Mouse (Mus musculus) forebrain, embryonic 14.5 days (tissue): ENCODE measurements around the gene Rubcnl. TPM values are rescaled to one million over a fixed set of nuclear protein-coding genes. Genes with fewer than 3 reads are reported as not detected.

Experiments used
- ATAC-seq: fragments of 200-750 bp; cut with Nextera tagmentation; 2 replicates; pipeline ENCODE4 v1.8.0; 2017; ENCODE audit warnings: mild to moderate bottlenecking, moderate library complexity
- DNase-seq: peaks from one replicate; pipeline ENCODE4 v3.0.0-alpha.2; 2015; ENCODE audit warnings: low spot score
- H3K27ac ChIP-seq: fragments of 300-500 bp; sonication (generic); 2 replicates; pipeline ENCODE4 v1.5.1; 2014; ENCODE audit warnings: low read depth, mild to moderate bottlenecking, control low read depth, low read length, moderate library complexity
- H3K27me3 ChIP-seq: fragments of 300-500 bp; sonication (generic); replicated peaks from 2 replicates; pipeline ENCODE4 v1.6.1; 2014; ENCODE audit warnings: low read length, control low read depth, mixed read lengths; ENCODE audit not compliant: control insufficient read depth, insufficient read depth
- H3K36me3 ChIP-seq: fragments of 300-500 bp; sonication (generic); 2 replicates; pipeline ENCODE4 v1.6.1; 2014; ENCODE audit warnings: low read length, control low read depth; ENCODE audit not compliant: control insufficient read depth, insufficient read depth
- H3K4me1 ChIP-seq: fragments of 300-500 bp; sonication (generic); 2 replicates; pipeline ENCODE4 v1.6.1; 2014; ENCODE audit warnings: antibody characterized with exemption, low read length, control low read depth; ENCODE audit not compliant: control insufficient read depth, insufficient read depth
- H3K4me2 ChIP-seq: fragments of 300-500 bp; sonication (generic); 2 replicates; pipeline ENCODE4 v1.6.1; 2014; ENCODE audit warnings: mild to moderate bottlenecking, control low read depth, low read length
- H3K4me3 ChIP-seq: fragments of 300-500 bp; sonication (generic); 2 replicates; pipeline ENCODE4 v1.5.1; 2014; ENCODE audit warnings: low read depth, low read length, control low read depth
- H3K9ac ChIP-seq: fragments of 300-500 bp; sonication (generic); 2 replicates; pipeline ENCODE4 v1.6.1; 2014; ENCODE audit warnings: mild to moderate bottlenecking, low read length, control low read depth, moderate library complexity
- H3K9me3 ChIP-seq: fragments of 300-500 bp; sonication (generic); replicated peaks from 2 replicates; pipeline ENCODE4 v1.6.1; 2016; ENCODE audit warnings: low read length, control low read depth, mixed read lengths; ENCODE audit not compliant: control insufficient read depth
- WGBS: fragments of 180-500 bp; shearing (Covaris S2); extraction: QIAGEN DNeasy Blood & Tissue Kit; methylation state at CpG from one replicate; pipeline ENCODE4 v1.1.7; 2014; 5-methylcytosine and 5-hydroxymethylcytosine counted together
- polyA plus RNA-seq: library from polyadenylated mRNA; unstranded; fragments of >200 nt; fragmentation: Nextera tagmentation; extraction: Ambion mirVana; gene quantifications from 2 replicates; pipeline ENCODE4 v1.2.1, GENCODE M21; 2014

Rubcnl gene
- polyA plus RNA-seq, 1 experiment from 2014 or later = 0.30 TPM

DNA sequence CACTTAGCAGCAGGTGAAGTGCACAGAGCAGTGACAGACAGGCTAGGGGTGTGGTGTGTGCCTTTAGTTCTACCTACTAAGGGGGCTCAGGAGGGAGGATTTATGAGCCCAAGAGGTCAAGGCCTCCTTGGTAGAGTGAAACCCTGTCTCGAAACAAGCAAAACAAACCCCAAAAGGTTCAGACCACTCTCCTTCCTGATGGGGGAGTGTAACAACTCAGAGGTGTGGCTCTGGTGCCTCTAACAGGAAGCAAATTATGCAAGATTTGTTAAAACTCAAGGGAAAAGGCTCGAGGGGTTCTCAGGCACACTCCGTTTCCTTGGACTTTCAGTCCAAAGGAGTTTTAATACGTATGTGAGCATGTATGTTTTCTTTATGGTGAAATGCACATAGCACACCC is 5.5 kb upstream of the Rubcnl start:
- no peaks in the 10 kb centered on the region for H3K27me3 ChIP-seq
- H3K4me3 ChIP-seq = no peak overlapping the region
- WGBS = 83% methylated on average over 4 of the region's 4 CpGs
- ATAC-seq (no peak), DNase-seq (no peak)
- no peaks in the 10 kb centered on the region for H3K9me3 ChIP-seq
- no peaks in the 10 kb centered on the region for H3K36me3 ChIP-seq
- no peaks in the 10 kb centered on the region for H3K4me1 ChIP-seq
- H3K9ac ChIP-seq = no peak overlapping the region
- H3K27ac ChIP-seq = no peak overlapping the region
- no peak overlapping the region for H3K4me2 ChIP-seq

DNA sequence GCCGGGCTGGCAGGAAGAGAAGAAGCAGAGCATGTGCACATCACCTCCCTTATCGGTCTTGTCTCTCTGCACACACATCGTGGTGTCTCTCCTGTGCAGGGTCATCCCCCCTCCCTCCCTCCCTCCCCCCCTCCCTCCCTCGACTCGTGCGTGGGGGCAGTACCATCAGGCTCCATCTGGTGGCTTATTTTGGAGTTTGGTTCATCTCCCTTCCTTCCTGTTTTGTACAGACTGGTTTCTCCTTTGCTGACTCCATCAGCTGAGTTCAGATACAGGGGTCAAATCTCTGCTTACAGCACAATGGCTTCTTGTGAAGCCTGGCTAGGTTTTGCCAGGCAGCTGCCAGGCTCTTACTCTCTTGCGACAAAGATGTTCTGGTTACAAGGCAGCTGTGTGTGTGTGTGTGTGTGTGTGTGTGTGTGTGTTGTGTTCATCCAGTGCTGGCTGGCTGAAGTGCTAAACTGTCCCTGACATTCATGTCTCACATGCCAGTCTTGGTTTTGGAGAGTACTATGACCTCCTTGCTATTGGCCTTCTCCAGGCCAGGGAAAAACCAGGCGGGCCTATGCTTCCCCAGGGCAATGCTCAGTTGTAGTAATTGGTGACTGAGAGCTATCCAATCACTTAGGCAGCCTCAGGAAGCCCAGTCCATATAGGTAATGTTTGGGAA is 4.7 kb upstream of the Rubcnl start:
- H3K4me2 ChIP-seq = no peak overlapping the region
- no peaks in the 10 kb centered on the region for H3K9me3 ChIP-seq
- H3K27ac ChIP-seq = no peak overlapping the region
- DNase-seq (no peak), ATAC-seq (no peak)
- no peak overlapping the region for H3K9ac ChIP-seq
- H3K4me1 ChIP-seq = no peaks in the 10 kb centered on the region
- H3K4me3 ChIP-seq = no peak overlapping the region
- WGBS = 55% methylated on average over 8 of the region's 8 CpGs
- H3K27me3 ChIP-seq = no peaks in the 10 kb centered on the region
- no peaks in the 10 kb centered on the region for H3K36me3 ChIP-seq

GRCm38 (mm10) chr14:75016715-75017020 is 841 bp downstream of the Rubcnl start:
- Histone ChIP-seq H3K9me3 (no peaks in the 10 kb centered on the region), H3K9ac (no peak overlapping the region; the same call in 1 of the 2 replicates), H3K4me3 (peak overlapping the region; percentile 42), H3K36me3 (no peaks in the 10 kb centered on the region), H3K4me1 (no peaks in the 10 kb centered on the region), H3K27ac (no peak overlapping the region), H3K27me3 (no peaks in the 10 kb centered on the region), H3K4me2 (peak overlapping the region; percentile 90)
- ATAC-seq = no peak
- DNase-seq = no peak
- WGBS = 73% methylated on average over 9 of the region's 9 CpGs

- Histone ChIP-seq H3K27ac (no peak overlapping the region), H3K4me3 (no peak overlapping the region), H3K9me3 (no peaks in the 10 kb centered on the region), H3K9ac (no peak overlapping the region), H3K36me3 (no peaks in the 10 kb centered on the region), H3K27me3 (no peaks in the 10 kb centered on the region), H3K4me1 (no peaks in the 10 kb centered on the region), H3K4me2 (no peak overlapping the region)
- DNase-seq (no peak), ATAC-seq (no peak)
- WGBS = 89% methylated on average over 7 of the region's 7 CpGs
These were observed 1.4 kb downstream of the Rubcnl start for GRCm38 (mm10) chr14:75017277-75017676.

DNA sequence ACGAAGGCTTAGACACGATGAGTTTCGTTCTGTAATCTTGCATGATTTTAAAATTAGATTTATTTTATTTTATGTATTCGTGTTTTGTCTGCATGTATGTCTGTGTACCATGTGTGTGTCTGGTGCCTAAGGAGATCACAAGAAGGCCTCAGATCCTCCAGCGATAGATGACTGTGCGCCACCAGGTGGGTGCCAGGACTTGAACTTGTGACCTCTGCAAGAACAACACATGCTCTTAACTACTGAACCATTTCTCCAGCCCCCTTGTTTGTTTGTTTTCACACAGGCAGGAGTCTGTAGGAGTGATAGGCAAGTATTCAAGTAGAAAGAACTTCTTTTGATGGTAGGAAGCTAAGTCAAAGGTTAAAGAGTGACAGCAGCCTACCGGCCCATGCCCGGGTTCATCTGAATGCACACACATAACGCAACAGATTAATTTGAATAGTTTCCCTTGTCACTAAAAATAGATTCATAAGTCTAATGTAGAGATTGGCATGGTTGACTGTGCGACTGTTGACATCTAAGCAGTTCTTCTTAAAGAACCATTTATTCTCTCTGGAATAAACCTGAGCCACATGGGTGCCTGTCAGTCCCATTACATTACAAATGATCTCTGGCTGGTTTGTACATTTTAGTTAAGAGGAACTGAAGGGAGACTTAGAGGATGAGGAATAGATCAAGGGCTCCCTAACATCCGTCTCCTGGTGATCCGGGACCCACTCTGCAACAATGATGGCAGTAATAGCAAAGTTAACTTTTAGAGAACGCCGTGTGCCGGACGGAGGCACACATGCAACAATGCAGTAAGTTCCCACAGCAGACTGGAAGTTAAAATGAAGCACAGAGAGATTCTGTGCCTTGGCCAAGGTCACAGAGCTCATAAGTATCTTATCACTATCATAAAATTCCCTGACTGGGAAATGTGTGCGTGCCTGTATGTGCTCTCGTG is 2.3 kb downstream of the Rubcnl start:
- H3K9me3 ChIP-seq = no peaks in the 10 kb centered on the region
- no peaks in the 10 kb centered on the region for H3K36me3 ChIP-seq
- no peaks in the 10 kb centered on the region for H3K27me3 ChIP-seq
- no peak overlapping the region for H3K4me2 ChIP-seq
- DNase-seq (no peak), ATAC-seq (no peak)
- WGBS = 94% methylated on average over 18 of the region's 18 CpGs
- H3K4me3 ChIP-seq = no peak overlapping the region
- no peak overlapping the region for H3K27ac ChIP-seq
- H3K9ac ChIP-seq = no peak overlapping the region
- no peaks in the 10 kb centered on the region for H3K4me1 ChIP-seq

GRCm38 (mm10) chr14:75018829-75019228 is 3.0 kb downstream of the Rubcnl start:
- no peaks in the 10 kb centered on the region for H3K36me3 ChIP-seq
- H3K4me1 ChIP-seq = no peaks in the 10 kb centered on the region
- ATAC-seq (no peak), DNase-seq (no peak)
- WGBS = 81% methylated on average over 4 of the region's 4 CpGs
- no peak overlapping the region for H3K9ac ChIP-seq
- no peaks in the 10 kb centered on the region for H3K9me3 ChIP-seq
- H3K27ac ChIP-seq = no peak overlapping the region
- H3K4me2 ChIP-seq = no peak overlapping the region
- H3K27me3 ChIP-seq = no peaks in the 10 kb centered on the region
- no peak overlapping the region for H3K4me3 ChIP-seq

DNA sequence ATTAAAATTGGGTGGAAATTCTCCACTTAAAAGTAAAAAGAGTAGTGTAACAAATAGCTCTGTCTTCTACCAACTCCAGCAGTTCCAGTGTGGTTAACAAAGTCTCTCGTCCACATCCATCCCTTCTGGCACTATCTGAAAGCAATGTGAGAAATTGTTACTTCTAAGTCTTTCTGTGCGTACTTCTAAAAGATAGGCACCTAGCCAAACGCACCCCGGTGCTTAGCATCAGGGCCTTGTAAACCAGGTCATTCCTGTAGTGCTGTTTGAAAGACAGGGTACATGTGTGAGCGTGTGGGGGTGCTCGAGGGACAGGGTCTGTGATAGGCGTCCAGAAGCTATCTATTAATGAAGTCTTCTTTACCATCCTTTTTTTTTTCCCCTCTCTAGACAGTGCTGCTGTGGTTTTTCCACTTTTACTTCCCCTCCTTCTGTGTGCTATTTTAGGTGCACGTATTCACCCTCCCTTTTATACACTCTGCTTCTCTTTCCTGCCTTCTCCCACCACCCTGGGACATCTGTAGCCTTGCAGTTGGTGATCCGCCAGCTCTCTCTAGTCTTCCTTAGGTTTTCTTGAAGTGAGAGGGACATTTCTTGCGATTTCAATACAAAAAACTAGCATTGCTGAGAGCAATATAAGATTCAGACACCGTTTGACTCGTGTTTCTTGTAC is 4.9 kb downstream of the Rubcnl start:
- DNase-seq (no peak), ATAC-seq (no peak)
- Histone ChIP-seq H3K4me2 (no peak overlapping the region), H3K27me3 (no peaks in the 10 kb centered on the region), H3K9ac (no peak overlapping the region), H3K4me3 (no peak overlapping the region), H3K4me1 (no peaks in the 10 kb centered on the region), H3K9me3 (no peaks in the 10 kb centered on the region), H3K36me3 (no peaks in the 10 kb centered on the region), H3K27ac (no peak overlapping the region)
- 89% methylated on average over 12 of the region's 12 CpGs for WGBS

GRCm38 (mm10) chr14:75022522-75022921 is 6.7 kb downstream of the Rubcnl start:
- Histone ChIP-seq H3K4me1 (no peaks in the 10 kb centered on the region), H3K4me2 (no peak overlapping the region), H3K4me3 (no peak overlapping the region), H3K36me3 (no peaks in the 10 kb centered on the region), H3K9me3 (no peaks in the 10 kb centered on the region), H3K9ac (no peak overlapping the region), H3K27ac (no peak overlapping the region), H3K27me3 (no peaks in the 10 kb centered on the region)
- DNase-seq (no peak), ATAC-seq (no peak)
- 88% methylated on average over 9 of the region's 9 CpGs for WGBS
